Mouse (Mus musculus) neural tube, embryonic 13.5 days (tissue): Measurements from ENCODE around the gene Gm21834. TPM values are rescaled to one million over a fixed set of nuclear protein-coding genes. Genes with fewer than 3 reads are reported as not detected.
A peak's percentile ranks its signal among the peaks of the same experiment; 100 is the strongest.

ENCODE experiments used
- ATAC-seq: fragments of 200-750 bp; cut with Nextera tagmentation; 2 replicates; pipeline ENCODE4 v1.8.0; 2017; ENCODE audit warnings: low read depth, mild to moderate bottlenecking, moderate TSS enrichment, moderate library complexity
- H3K27ac ChIP-seq: fragments of 300-500 bp; sonication (generic); replicated peaks from 2 replicates; pipeline ENCODE4 v1.5.1; 2015; ENCODE audit warnings: moderate library complexity, mild to moderate bottlenecking, inconsistent platforms
- H3K27me3 ChIP-seq: fragments of 300-500 bp; sonication (generic); 2 replicates; pipeline ENCODE4 v1.6.1; 2015; ENCODE audit warnings: mild to moderate bottlenecking, inconsistent platforms
- H3K36me3 ChIP-seq: fragments of 300-500 bp; sonication (generic); 2 replicates; pipeline ENCODE4 v1.6.1; 2015; ENCODE audit warnings: mild to moderate bottlenecking, inconsistent platforms
- H3K4me1 ChIP-seq: fragments of 300-500 bp; sonication (generic); replicated peaks from 2 replicates; pipeline ENCODE4 v1.6.1; 2015; ENCODE audit warnings: inconsistent platforms
- H3K4me2 ChIP-seq: fragments of 300-500 bp; sonication (generic); 2 replicates; pipeline ENCODE4 v1.6.1; 2015; ENCODE audit warnings: inconsistent platforms, mild to moderate bottlenecking, moderate library complexity
- H3K4me3 ChIP-seq: fragments of 300-500 bp; sonication (generic); 2 replicates; pipeline ENCODE4 v1.5.1; 2015; ENCODE audit warnings: mild to moderate bottlenecking, inconsistent platforms
- H3K9ac ChIP-seq: fragments of 300-500 bp; sonication (generic); 2 replicates; pipeline ENCODE4 v1.6.1; 2015; ENCODE audit warnings: moderate library complexity, mild to moderate bottlenecking, inconsistent platforms
- H3K9me3 ChIP-seq: fragments of 300-500 bp; sonication (generic); 2 replicates; pipeline ENCODE4 v1.6.1; 2016; ENCODE audit warnings: inconsistent platforms
- WGBS: fragments of 180-500 bp; shearing (Covaris S2); methylation state at CpG from one replicate; pipeline ENCODE4 v1.1.7; 2015; 5-methylcytosine and 5-hydroxymethylcytosine counted together
- polyA plus RNA-seq: library from polyadenylated mRNA; unstranded; fragments of >200 nt; fragmentation: Nextera tagmentation; extraction: Ambion mirVana; gene quantifications from 2 replicates; pipeline ENCODE4 v1.2.1, GENCODE M21; 2015

The Gm21834 gene
- not detected in 2 replicates for polyA plus RNA-seq

DNA sequence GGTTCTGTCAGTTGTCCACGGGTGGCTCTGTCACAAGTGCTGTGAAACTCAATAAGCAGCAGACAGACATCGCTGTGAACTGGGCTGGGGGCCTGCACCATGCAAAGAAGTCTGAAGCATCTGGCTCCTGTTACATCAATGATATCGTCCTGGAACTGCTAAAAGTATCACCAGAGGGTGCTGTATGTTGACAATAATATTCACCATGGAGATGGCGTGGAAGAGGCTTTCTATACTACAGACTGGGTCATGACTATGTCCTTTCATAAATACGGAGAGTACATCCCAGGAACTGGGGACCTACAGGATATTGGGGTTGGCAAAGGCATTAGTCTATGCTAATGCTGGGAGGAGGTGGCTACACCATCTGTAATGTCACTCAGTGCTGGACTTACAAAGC, at the start of gene Gm21834:
Gm21834 (minus strand) TSS at position 101 of the 400 bp plus-strand sequence.
- no peak within 1 kb of the TSS for H3K4me2 ChIP-seq
- no peaks in the 10 kb centered on the region for H3K9me3 ChIP-seq
- H3K27ac ChIP-seq: no peak within 1 kb of the TSS
- no peak for ATAC-seq
- no peak within 1 kb of the TSS for H3K4me3 ChIP-seq
- no peaks in the 10 kb centered on the region for H3K4me1 ChIP-seq
- H3K27me3 ChIP-seq: no peaks in the 10 kb centered on the region
- WGBS: 87% methylated on average over 5 of the region's 5 CpGs
- no peaks in the 10 kb centered on the region for H3K36me3 ChIP-seq
- no peak within 1 kb of the TSS for H3K9ac ChIP-seq

- Histone ChIP-seq H3K4me3 (no peak overlapping the region), H3K36me3 (no peaks in the 10 kb centered on the region), H3K27ac (no peak overlapping the region), H3K4me2 (no peak overlapping the region), H3K9me3 (no peaks in the 10 kb centered on the region), H3K27me3 (no peaks in the 10 kb centered on the region), H3K9ac (no peak overlapping the region), H3K4me1 (no peaks in the 10 kb centered on the region)
- 96% methylated on average over 1 of the region's 1 CpGs for WGBS
- no peak for ATAC-seq
Measured at GRCm38 (mm10) chr17:57788161-57788799, 46.3 kb upstream of the Gm21834 start.

DNA sequence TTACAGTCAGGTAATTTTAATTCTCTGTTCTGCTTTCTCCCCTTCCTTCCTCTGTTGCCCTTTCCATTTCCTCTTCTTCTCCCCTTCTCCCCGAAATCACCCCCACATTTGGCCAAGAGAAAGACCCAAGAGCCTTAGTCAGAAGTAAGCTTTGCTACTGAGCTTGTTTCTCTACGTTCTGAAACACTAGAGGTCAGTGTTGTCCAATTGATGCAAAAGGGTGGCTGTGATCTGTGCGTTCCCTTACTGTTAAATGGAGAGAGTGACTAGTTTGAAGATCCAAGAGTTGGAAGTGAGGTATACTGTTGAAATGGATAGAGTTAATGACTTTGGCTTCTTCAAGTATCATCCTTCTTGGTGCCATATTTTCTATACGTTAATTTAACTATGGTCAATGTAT, 28.9 kb upstream of the Gm21834 start:
- H3K27me3 ChIP-seq: peaks cover 4% of the 10 kb centered on the region; the same call in 1 of the 2 replicates
- no peak overlapping the region for H3K9ac ChIP-seq
- 0 out of 2 replicates have a peak overlapping the region, but pooled peaks have one; percentile 1 for H3K4me3 ChIP-seq
- H3K36me3 ChIP-seq: no peaks in the 10 kb centered on the region
- WGBS: 17% methylated on average over 4 of the region's 4 CpGs
- no peaks in the 10 kb centered on the region for H3K9me3 ChIP-seq
- ATAC-seq: peak; percentile 79; the same call in 1 of the 2 replicates
- H3K4me1 ChIP-seq: 0 out of 2 replicates have a peak, but pooled peaks cover 8% of the 10 kb centered on the region
- H3K27ac ChIP-seq: no peak overlapping the region
- H3K4me2 ChIP-seq: 0 out of 2 replicates have a peak overlapping the region, but pooled peaks have one; percentile 58

DNA sequence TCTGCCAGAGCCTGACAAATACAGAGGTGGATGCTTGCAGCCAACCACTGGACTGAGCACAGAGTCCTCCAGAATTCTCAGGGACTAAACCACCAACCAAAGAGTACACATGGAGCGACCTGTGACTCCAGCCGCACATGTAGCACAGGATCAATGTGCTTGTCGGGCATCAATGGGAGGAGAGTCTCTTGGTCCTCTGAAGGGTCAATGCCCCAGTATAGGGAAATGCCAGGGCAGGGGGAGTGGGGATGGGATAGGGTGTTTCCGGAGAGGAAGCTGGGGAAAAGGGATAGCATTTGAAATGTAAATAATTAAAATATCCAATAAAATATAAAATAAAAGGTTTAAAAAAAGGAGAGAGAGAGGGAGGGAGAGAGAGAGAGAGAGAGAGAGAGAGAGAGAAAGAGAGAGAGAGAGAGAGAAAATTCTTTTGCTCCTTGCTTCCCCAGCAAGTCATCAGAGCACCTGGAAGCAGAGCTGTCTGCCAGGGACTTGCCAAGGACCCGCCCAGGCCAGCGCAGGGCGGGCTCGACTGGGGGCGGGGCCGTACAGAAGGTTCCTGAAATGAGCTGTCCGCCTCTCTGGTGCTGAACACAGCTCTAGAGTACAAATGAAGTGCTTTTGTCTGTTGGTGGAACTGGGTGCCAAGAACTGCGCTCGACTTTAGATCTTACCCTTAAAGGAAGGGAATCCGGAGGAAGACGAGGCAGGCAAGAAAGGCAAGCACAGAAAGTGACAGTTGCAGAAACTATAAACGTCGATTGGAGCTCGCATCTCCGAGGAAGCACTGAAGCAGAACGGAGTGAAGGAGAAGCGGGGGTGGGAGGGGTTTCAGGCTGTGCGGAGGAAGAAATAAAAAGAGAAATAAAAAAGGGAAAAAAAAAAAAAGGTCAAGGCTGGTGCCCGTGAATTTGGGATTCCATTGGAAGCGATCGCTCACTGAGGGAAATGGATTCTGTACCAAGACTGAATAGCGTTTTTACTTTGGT, 26.9 kb upstream of the Gm21834 start, which contains the start of gene Cntnap5c:
Cntnap5c (plus strand) TSS at position 949 of the 989 bp plus-strand sequence.
- H3K9ac ChIP-seq: peak within 1 kb of the TSS; percentile 46
- H3K36me3 ChIP-seq: no peaks in the 10 kb centered on the region
- 0 out of 2 replicates have a peak, but pooled peaks cover 8% of the 10 kb centered on the region for H3K4me1 ChIP-seq
- peak within 1 kb of the TSS; percentile 31 for H3K4me3 ChIP-seq
- 17% methylated on average over 26 of the region's 26 CpGs for WGBS
- peak within 1 kb of the TSS; percentile 58 for H3K4me2 ChIP-seq
- H3K27ac ChIP-seq: no peak within 1 kb of the TSS
- no peaks in the 10 kb centered on the region for H3K9me3 ChIP-seq
- H3K27me3 ChIP-seq: peaks cover 4% of the 10 kb centered on the region; the same call in 1 of the 2 replicates
- peak; percentile 89 for ATAC-seq

GRCm38 (mm10) chr17:57767306-57767705, 25.3 kb upstream of the Gm21834 start:
- H3K4me2 ChIP-seq: no peak overlapping the region
- H3K27ac ChIP-seq: no peak overlapping the region
- peaks cover 4% of the 10 kb centered on the region; the same call in 1 of the 2 replicates for H3K27me3 ChIP-seq
- no peak for ATAC-seq
- H3K4me3 ChIP-seq: no peak overlapping the region
- H3K36me3 ChIP-seq: no peaks in the 10 kb centered on the region
- H3K9me3 ChIP-seq: no peaks in the 10 kb centered on the region
- H3K4me1 ChIP-seq: 0 out of 2 replicates have a peak, but pooled peaks cover 8% of the 10 kb centered on the region
- H3K9ac ChIP-seq: no peak overlapping the region

GRCm38 (mm10) chr17:57758033-57758432, 16.0 kb upstream of the Gm21834 start:
- Histone ChIP-seq H3K27me3 (no peaks in the 10 kb centered on the region), H3K4me1 (no peaks in the 10 kb centered on the region), H3K4me3 (no peak overlapping the region), H3K4me2 (no peak overlapping the region), H3K9me3 (no peaks in the 10 kb centered on the region), H3K9ac (no peak overlapping the region), H3K36me3 (no peaks in the 10 kb centered on the region), H3K27ac (no peak overlapping the region)
- ATAC-seq: no peak
- WGBS: 63% methylated on average over 1 of the region's 1 CpGs

DNA sequence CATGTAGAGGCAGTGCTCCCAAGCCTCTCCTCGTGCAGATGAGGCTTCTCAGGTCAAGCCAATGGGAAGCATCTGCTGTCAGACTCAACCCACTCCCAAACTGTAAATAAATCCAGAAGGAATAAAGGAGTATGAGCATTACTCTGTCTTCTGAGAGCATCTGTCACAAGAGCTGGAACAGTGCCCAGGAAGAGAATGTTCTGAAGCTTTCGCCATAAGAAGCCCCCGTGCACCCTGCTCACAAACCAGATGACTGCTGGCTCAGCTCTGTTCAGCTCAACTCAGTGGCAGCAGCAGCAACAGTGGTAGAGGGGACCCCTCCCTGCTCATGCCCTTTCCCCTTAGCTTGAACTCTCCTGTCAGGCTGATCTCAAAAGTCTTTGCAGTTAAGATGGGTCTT, 47.2 kb downstream of the Gm21834 start:
- H3K4me1 ChIP-seq: no peaks in the 10 kb centered on the region
- no peak overlapping the region for H3K4me3 ChIP-seq
- H3K36me3 ChIP-seq: no peaks in the 10 kb centered on the region
- no peak overlapping the region for H3K4me2 ChIP-seq
- H3K9me3 ChIP-seq: no peaks in the 10 kb centered on the region
- no peak overlapping the region for H3K27ac ChIP-seq
- no peak for ATAC-seq
- H3K27me3 ChIP-seq: no peaks in the 10 kb centered on the region
- no peak overlapping the region for H3K9ac ChIP-seq
- WGBS: 72% methylated on average over 3 of the region's 3 CpGs

Other genes with a start within 250 kb of the Gm21834 start
- gene Vmn2r120, start 196.7 kb downstream of the Gm21834 start, polyA plus RNA-seq: not detected in 2 replicates
- 1.2 and 1.5 TPM in 2 replicates for gene Cntnap5c, start 27.4 kb upstream of the Gm21834 start, polyA plus RNA-seq